Mouse (Mus musculus) lung, postnatal 4 days (tissue): ENCODE data around the gene Calr4.

Source experiments
- DNase-seq, 2 experiments: peaks; one replicate each; pipeline ENCODE4 v3.0.0; 2021

Gene Calr4

GRCm38 (mm10) chr4:109236186-109236879, 2.0 kb downstream of the Calr4 start:
- no peak for DNase-seq

GRCm38 (mm10) chr4:109238428-109239268, 4.4 kb downstream of the Calr4 start:
- DNase-seq: no peak

- DNase-seq: no peak
These were observed 6.9 kb downstream of the Calr4 start for GRCm38 (mm10) chr4:109241221-109241620.

GRCm38 (mm10) chr4:109241934-109242333, 7.6 kb downstream of the Calr4 start:
- peak; percentile 39 to 66 for DNase-seq

GRCm38 (mm10) chr4:109244506-109244905, 10.2 kb downstream of the Calr4 start:
- no peak for DNase-seq

GRCm38 (mm10) chr4:109245016-109245620, 10.8 kb downstream of the Calr4 start:
- no peak for DNase-seq

GRCm38 (mm10) chr4:109251605-109252004, 17.3 kb downstream of the Calr4 start:
- DNase-seq: peak; percentile 39 to 55

GRCm38 (mm10) chr4:109252199-109252598, 17.9 kb downstream of the Calr4 start:
- no peak for DNase-seq

- peak; percentile 36 to 58 for DNase-seq
These were observed 19.4 kb downstream of the Calr4 start for GRCm38 (mm10) chr4:109253664-109254151.

GRCm38 (mm10) chr4:109254511-109254910, 20.2 kb downstream of the Calr4 start:
- DNase-seq: no peak

GRCm38 (mm10) chr4:109255321-109255720, 21.0 kb downstream of the Calr4 start:
- no peak for DNase-seq

- DNase-seq: no peak
These were observed 21.6 kb downstream of the Calr4 start for GRCm38 (mm10) chr4:109255727-109256417.

GRCm38 (mm10) chr4:109256791-109257190, 22.5 kb downstream of the Calr4 start:
- no peak for DNase-seq

- no peak for DNase-seq
These were observed 23.4 kb downstream of the Calr4 start for GRCm38 (mm10) chr4:109257639-109258038.

- no peak for DNase-seq
These were observed 27.8 kb downstream of the Calr4 start for GRCm38 (mm10) chr4:109262068-109262467.

GRCm38 (mm10) chr4:109266056-109266455, 31.8 kb downstream of the Calr4 start:
- DNase-seq: no peak

GRCm38 (mm10) chr4:109266744-109267143, 32.5 kb downstream of the Calr4 start:
- no peak for DNase-seq

GRCm38 (mm10) chr4:109267452-109267851, 33.2 kb downstream of the Calr4 start:
- no peak for DNase-seq

- no peak for DNase-seq
These were observed 34.6 kb downstream of the Calr4 start for GRCm38 (mm10) chr4:109268903-109269302.

GRCm38 (mm10) chr4:109271803-109272202, 37.5 kb downstream of the Calr4 start:
- no peak for DNase-seq

GRCm38 (mm10) chr4:109273586-109274240, 39.4 kb downstream of the Calr4 start:
- DNase-seq: no peak
